Mouse (Mus musculus) adrenal gland, postnatal 14 days (tissue): ENCODE measurements at regions not wholly inside any gene's neighbourhood (a gene's known extent, or its start where the extent isn't known, plus 50 kb on each side); places are given as distances from the start of the nearest gene placed in this dataset.
"Not testable (repeated sequence)": the region's sequence is repeated elsewhere in the genome, so short reads cannot be mapped to it uniquely, and the experiment has no call there.

Experiments
- DNase-seq: peaks from one replicate; pipeline ENCODE4 v3.0.0; 2021; ENCODE audit warnings: mixed read lengths

GRCm38 (mm10) chr1:17545311-17545710 is 600.4 kb downstream of the Crisp4 start:
- DNase-seq: no peak

- DNase-seq: no peak
Observed at GRCm38 (mm10) chr1:17538160-17538559, 607.5 kb downstream of the Crisp4 start.

GRCm38 (mm10) chr1:17531291-17531690 is 614.4 kb downstream of the Crisp4 start:
- not testable (repeated sequence) for DNase-seq

GRCm38 (mm10) chr1:17520118-17520517 is 625.6 kb downstream of the Crisp4 start:
- DNase-seq: no peak

- no peak for DNase-seq
Observed at GRCm38 (mm10) chr1:17506125-17507112, 639.3 kb downstream of the Crisp4 start.

GRCm38 (mm10) chr1:17493596-17493995 is 652.1 kb downstream of the Crisp4 start:
- no peak for DNase-seq

GRCm38 (mm10) chr1:17489854-17490202 is 655.9 kb downstream of the Crisp4 start:
- DNase-seq: not testable (repeated sequence)

GRCm38 (mm10) chr1:17489192-17489853 is 656.4 kb downstream of the Crisp4 start:
- not testable (repeated sequence) for DNase-seq

- no peak for DNase-seq
Observed at GRCm38 (mm10) chr1:17451204-17451866, 694.4 kb downstream of the Crisp4 start.

- DNase-seq: no peak
Observed at GRCm38 (mm10) chr1:17450715-17451114, 695.0 kb downstream of the Crisp4 start.

GRCm38 (mm10) chr1:17450295-17450694 is 695.4 kb downstream of the Crisp4 start:
- no peak for DNase-seq

- DNase-seq: peak; percentile 6
Observed at GRCm38 (mm10) chr1:17449291-17449690, 696.4 kb downstream of the Crisp4 start.

GRCm38 (mm10) chr1:17434064-17434463 is 711.6 kb downstream of the Crisp4 start:
- DNase-seq: not testable (repeated sequence)

GRCm38 (mm10) chr1:17415958-17416357 is 729.7 kb downstream of the Crisp4 start:
- DNase-seq: no peak

GRCm38 (mm10) chr1:17394893-17395292 is 750.8 kb downstream of the Crisp4 start:
- peak; percentile 6 for DNase-seq

- no peak for DNase-seq
Observed at GRCm38 (mm10) chr1:17392114-17392819, 753.4 kb downstream of the Crisp4 start.

- DNase-seq: no peak
Observed at GRCm38 (mm10) chr1:17377562-17377961, 768.1 kb downstream of the Crisp4 start.

GRCm38 (mm10) chr1:17348271-17348670 is 797.4 kb downstream of the Crisp4 start:
- DNase-seq: no peak

- DNase-seq: no peak
Observed at GRCm38 (mm10) chr1:17337827-17338226, 807.9 kb downstream of the Crisp4 start.

GRCm38 (mm10) chr1:17311392-17311791 is 834.3 kb downstream of the Crisp4 start:
- DNase-seq: not testable (repeated sequence)

- not testable (repeated sequence) for DNase-seq
Observed at GRCm38 (mm10) chr1:17309928-17310327, 835.8 kb downstream of the Crisp4 start.
